Mouse (Mus musculus) lung, adult 2 months (tissue): ENCODE results near the gene Epo.

Source experiments
- CTCF ChIP-seq: fragments of 200-500 bp; IDR thresholded peaks from 2 replicates; pipeline ENCODE4 v1.5.1; 2011; ENCODE audit warnings: mild to moderate bottlenecking, low read length, control low read depth; ENCODE audit not compliant: insufficient read depth
- POLR2A ChIP-seq: fragments of 200-500 bp; IDR thresholded peaks from 2 replicates; pipeline ENCODE4 v1.6.1; 2011; ENCODE audit warnings: low read depth, mild to moderate bottlenecking, control low read depth, low read length, borderline replicate concordance; ENCODE audit errors: extremely low read depth

DNA sequence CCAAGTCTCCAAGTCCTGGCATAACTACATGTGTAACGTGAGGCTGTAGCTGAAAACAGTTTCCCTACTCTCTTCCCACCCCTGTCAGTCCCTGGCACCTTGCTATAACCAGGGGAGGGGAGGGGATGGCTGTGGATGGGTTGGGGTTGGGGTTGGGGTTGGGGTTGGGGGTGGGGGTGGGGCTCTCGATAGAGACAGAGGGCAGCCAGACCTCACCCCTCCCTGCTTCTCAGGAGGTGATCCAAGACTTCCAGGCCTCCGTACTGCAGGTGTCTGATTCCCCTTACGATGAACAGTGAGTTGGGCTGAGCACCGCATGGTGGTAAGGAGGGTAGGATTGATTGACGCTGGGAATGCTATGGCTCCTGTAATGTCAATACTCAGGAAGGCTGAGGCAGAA is 32.7 kb upstream of the Epo start:
- TF ChIP-seq CTCF (no peak), POLR2A (no peak)
